Mouse (Mus musculus) G1E (cell line): ENCODE measurements around the gene Olfr549.

ENCODE experiments used
- CTCF ChIP-seq: IDR thresholded peaks from 2 replicates; pipeline ENCODE4 v1.5.1; 2012; ENCODE audit warnings: low read depth, low read length, inconsistent platforms, mixed read lengths
- GATA2 ChIP-seq: IDR thresholded peaks from 2 replicates; pipeline ENCODE4 v1.6.1; 2012; ENCODE audit warnings: low read depth, low read length, inconsistent platforms, borderline replicate concordance
- TAL1 ChIP-seq: conservative IDR thresholded peaks from 2 replicates; pipeline ENCODE4 v1.6.1; 2012; ENCODE audit warnings: low read depth, low read length, inconsistent platforms, mixed read lengths

DNA sequence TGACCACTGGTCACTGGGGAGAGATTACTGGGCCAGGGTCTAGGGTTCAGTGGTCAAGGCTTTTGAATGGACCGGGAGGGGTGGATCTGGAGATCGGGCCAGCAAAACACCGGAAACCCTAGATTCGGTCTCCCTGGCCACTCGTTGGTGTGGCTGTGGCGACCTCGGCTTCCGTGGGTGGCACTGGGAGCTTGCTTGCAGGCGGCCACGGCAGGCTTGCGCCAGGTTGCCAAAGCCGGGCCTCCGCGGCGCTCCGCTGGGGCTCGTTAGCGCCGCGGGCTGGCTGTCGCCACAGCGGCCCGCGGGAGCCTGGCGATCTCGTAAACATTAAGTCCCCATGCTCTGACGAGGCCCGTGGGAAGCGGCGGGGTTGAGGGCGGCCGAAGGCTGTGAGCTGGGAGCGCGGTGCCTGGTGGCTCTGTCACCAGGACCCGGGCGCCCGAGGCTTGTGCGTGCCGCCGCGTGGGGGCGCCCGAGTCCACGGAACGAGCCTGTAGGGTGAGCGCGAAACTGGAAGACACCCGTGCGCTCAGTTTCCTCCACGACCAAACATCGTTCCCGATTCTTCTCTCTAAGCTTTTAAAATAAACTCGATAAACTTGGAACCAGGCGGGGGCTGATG, 36.7 kb upstream of the Olfr549 start:
- TF ChIP-seq CTCF (peak; percentile 49; the same call in 1 of the 2 replicates), GATA2 (no peak), TAL1 (no peak)
